Mouse (Mus musculus) liver, postnatal 0 days (tissue): ENCODE measurements around the gene Kdm2a.

Experiments used
- CTCF ChIP-seq: sonication (generic); IDR thresholded peaks from 2 replicates; pipeline ENCODE4 v1.5.1; 2016; ENCODE audit warnings: antibody characterized with exemption, low read depth
- EP300 ChIP-seq: IDR thresholded peaks from 2 replicates; pipeline ENCODE4 v1.6.1; 2016; ENCODE audit warnings: antibody characterized with exemption, low read depth, mild to moderate bottlenecking

DNA sequence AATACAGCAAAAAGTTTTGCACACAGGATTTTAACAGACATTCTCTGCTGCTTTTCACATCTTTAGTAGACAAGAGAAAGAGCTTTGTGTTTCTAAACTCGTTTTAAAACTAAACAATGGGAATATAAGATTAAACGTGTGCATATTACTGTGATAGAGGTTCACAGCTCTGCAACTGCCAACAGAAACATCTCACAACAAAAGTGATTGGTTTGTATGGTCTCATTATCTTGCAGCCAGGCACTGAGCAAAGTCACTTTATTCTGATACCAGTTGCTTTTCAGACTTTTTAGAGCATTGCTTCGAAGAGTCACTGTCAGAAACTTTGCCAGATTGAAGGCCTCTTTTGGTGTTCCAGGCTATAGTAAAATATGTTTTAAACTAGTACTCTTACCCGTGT lies 874 bp upstream of the Kdm2a start:
- TF ChIP-seq CTCF (no peak), EP300 (no peak)
